Mouse (Mus musculus): ENCODE data around the gene Babam2. TPM values are rescaled to one million over a fixed set of nuclear protein-coding genes. Genes with fewer than 3 reads are reported as not detected.
"Not testable (repeated sequence)": the region's sequence is repeated elsewhere in the genome, so short reads cannot be mapped to it uniquely, and the experiment has no call there.

Babam2 gene
- polyA plus RNA-seq, 1 experiment from 2014 or later = 62.9 TPM

GRCm38 (mm10) chr5:31966741-31967140 lies 269.3 kb downstream of the Babam2 start:
- H3K4me2 ChIP-seq (replicated peaks; ENCODE audit: low read depth, low read length) = no peak overlapping the region
- WGBS = 68% methylated on average over 5 of the region's 5 CpGs
- no peak overlapping the region for H3K9ac ChIP-seq (replicated peaks; ENCODE audit: low read depth, low read length)
- no peaks in the 10 kb centered on the region for H3K36me3 ChIP-seq (ENCODE audit: control insufficient read depth, insufficient read depth, low read length)
- H3K9me3 ChIP-seq (ENCODE audit: control insufficient read depth, low read depth, low read length) = no peaks in the 10 kb centered on the region
- no peaks in the 10 kb centered on the region for H3K4me1 ChIP-seq (ENCODE audit: control insufficient read depth, insufficient read depth, low read length)
- no peak overlapping the region for H3K4me3 ChIP-seq (ENCODE audit: low read depth, low read length)
- H3K27me3 ChIP-seq (ENCODE audit: control insufficient read depth, insufficient read depth, low read length) = no peaks in the 10 kb centered on the region
- H3K27ac ChIP-seq (ENCODE audit: low read length) = no peak overlapping the region
- ATAC-seq (ENCODE audit: insufficient number of reproducible peaks, insufficient read depth, low FRiP score, low read depth) = no peak

GRCm38 (mm10) chr5:31967526-31967925 lies 270.0 kb downstream of the Babam2 start:
- no peak overlapping the region for H3K4me2 ChIP-seq (replicated peaks; ENCODE audit: low read depth, low read length)
- no peaks in the 10 kb centered on the region for H3K4me1 ChIP-seq (ENCODE audit: control insufficient read depth, insufficient read depth, low read length)
- H3K9ac ChIP-seq (replicated peaks; ENCODE audit: low read depth, low read length) = no peak overlapping the region
- peak overlapping the region; percentile 56; the same call in 1 of the 2 replicates for H3K27ac ChIP-seq (ENCODE audit: low read length)
- no peaks in the 10 kb centered on the region for H3K36me3 ChIP-seq (ENCODE audit: control insufficient read depth, insufficient read depth, low read length)
- peak; percentile 51 for ATAC-seq (ENCODE audit: insufficient number of reproducible peaks, insufficient read depth, low FRiP score, low read depth)
- no peaks in the 10 kb centered on the region for H3K27me3 ChIP-seq (ENCODE audit: control insufficient read depth, insufficient read depth, low read length)
- no peak overlapping the region for H3K4me3 ChIP-seq (ENCODE audit: low read depth, low read length)
- no peaks in the 10 kb centered on the region for H3K9me3 ChIP-seq (ENCODE audit: control insufficient read depth, low read depth, low read length)
- WGBS = 72% methylated on average over 4 of the region's 4 CpGs

GRCm38 (mm10) chr5:31968046-31968506 lies 270.6 kb downstream of the Babam2 start:
- H3K4me3 ChIP-seq (ENCODE audit: low read depth, low read length) = no peak overlapping the region
- no peak overlapping the region for H3K4me2 ChIP-seq (replicated peaks; ENCODE audit: low read depth, low read length)
- peak; percentile 88 for ATAC-seq (ENCODE audit: insufficient number of reproducible peaks, insufficient read depth, low FRiP score, low read depth)
- no peaks in the 10 kb centered on the region for H3K36me3 ChIP-seq (ENCODE audit: control insufficient read depth, insufficient read depth, low read length)
- no peaks in the 10 kb centered on the region for H3K4me1 ChIP-seq (ENCODE audit: control insufficient read depth, insufficient read depth, low read length)
- no peaks in the 10 kb centered on the region for H3K9me3 ChIP-seq (ENCODE audit: control insufficient read depth, low read depth, low read length)
- H3K27me3 ChIP-seq (ENCODE audit: control insufficient read depth, insufficient read depth, low read length) = no peaks in the 10 kb centered on the region
- no peak overlapping the region for H3K9ac ChIP-seq (replicated peaks; ENCODE audit: low read depth, low read length)
- H3K27ac ChIP-seq (ENCODE audit: low read length) = peak overlapping the region; percentile 53
- WGBS = 54% methylated on average over 6 of the region's 6 CpGs

GRCm38 (mm10) chr5:31972416-31972815 lies 274.9 kb downstream of the Babam2 start:
- not testable (repeated sequence) for H3K27ac ChIP-seq (ENCODE audit: low read length); H3K27me3 ChIP-seq (ENCODE audit: control insufficient read depth, insufficient read depth, low read length); H3K4me2 ChIP-seq (replicated peaks; ENCODE audit: low read depth, low read length); H3K4me3 ChIP-seq (ENCODE audit: low read depth, low read length); H3K4me1 ChIP-seq (ENCODE audit: control insufficient read depth, insufficient read depth, low read length); H3K9ac ChIP-seq (replicated peaks; ENCODE audit: low read depth, low read length); H3K36me3 ChIP-seq (ENCODE audit: control insufficient read depth, insufficient read depth, low read length); ATAC-seq (ENCODE audit: insufficient number of reproducible peaks, insufficient read depth, low FRiP score, low read depth); H3K9me3 ChIP-seq (ENCODE audit: control insufficient read depth, low read depth, low read length)
- 83% methylated on average over 1 of the region's 1 CpGs for WGBS

GRCm38 (mm10) chr5:31974614-31975168 lies 277.2 kb downstream of the Babam2 start:
- Histone ChIP-seq H3K9me3 (ENCODE audit: control insufficient read depth, low read depth, low read length) (no peaks in the 10 kb centered on the region), H3K36me3 (ENCODE audit: control insufficient read depth, insufficient read depth, low read length) (no peaks in the 10 kb centered on the region), H3K4me1 (ENCODE audit: control insufficient read depth, insufficient read depth, low read length) (no peaks in the 10 kb centered on the region), H3K27ac (ENCODE audit: low read length) (no peak overlapping the region), H3K4me2 (replicated peaks; ENCODE audit: low read depth, low read length) (no peak overlapping the region), H3K27me3 (ENCODE audit: control insufficient read depth, insufficient read depth, low read length) (no peaks in the 10 kb centered on the region), H3K9ac (replicated peaks; ENCODE audit: low read depth, low read length) (no peak overlapping the region), H3K4me3 (ENCODE audit: low read depth, low read length) (no peak overlapping the region)
- no peak for ATAC-seq (ENCODE audit: insufficient number of reproducible peaks, insufficient read depth, low FRiP score, low read depth)
- 45% methylated on average over 3 of the region's 3 CpGs for WGBS

- Histone ChIP-seq H3K9me3 (ENCODE audit: control insufficient read depth, low read depth, low read length) (no peaks in the 10 kb centered on the region), H3K4me1 (ENCODE audit: control insufficient read depth, insufficient read depth, low read length) (no peaks in the 10 kb centered on the region), H3K4me2 (replicated peaks; ENCODE audit: low read depth, low read length) (no peak overlapping the region), H3K4me3 (ENCODE audit: low read depth, low read length) (no peak overlapping the region), H3K27ac (ENCODE audit: low read length) (no peak overlapping the region), H3K9ac (replicated peaks; ENCODE audit: low read depth, low read length) (no peak overlapping the region), H3K36me3 (ENCODE audit: control insufficient read depth, insufficient read depth, low read length) (no peaks in the 10 kb centered on the region), H3K27me3 (ENCODE audit: control insufficient read depth, insufficient read depth, low read length) (no peaks in the 10 kb centered on the region)
- 53% methylated on average over 5 of the region's 5 CpGs for WGBS
- no peak for ATAC-seq (ENCODE audit: insufficient number of reproducible peaks, insufficient read depth, low FRiP score, low read depth)
These were observed 284.6 kb downstream of the Babam2 start for GRCm38 (mm10) chr5:31982061-31982460.

GRCm38 (mm10) chr5:31983161-31983560 lies 285.7 kb downstream of the Babam2 start:
- H3K4me1 ChIP-seq (ENCODE audit: control insufficient read depth, insufficient read depth, low read length) = no peaks in the 10 kb centered on the region; the same call in none of the 2 replicates
- no peak overlapping the region for H3K4me2 ChIP-seq (replicated peaks; ENCODE audit: low read depth, low read length)
- ATAC-seq (ENCODE audit: insufficient number of reproducible peaks, insufficient read depth, low FRiP score, low read depth) = no peak
- WGBS = 91% methylated on average over 7 of the region's 7 CpGs
- no peak overlapping the region for H3K4me3 ChIP-seq (ENCODE audit: low read depth, low read length)
- no peak overlapping the region for H3K9ac ChIP-seq (replicated peaks; ENCODE audit: low read depth, low read length)
- H3K9me3 ChIP-seq (ENCODE audit: control insufficient read depth, low read depth, low read length) = no peaks in the 10 kb centered on the region
- H3K27me3 ChIP-seq (ENCODE audit: control insufficient read depth, insufficient read depth, low read length) = no peaks in the 10 kb centered on the region
- no peak overlapping the region for H3K27ac ChIP-seq (ENCODE audit: low read length)
- H3K36me3 ChIP-seq (ENCODE audit: control insufficient read depth, insufficient read depth, low read length) = no peaks in the 10 kb centered on the region

- H3K9me3 ChIP-seq (ENCODE audit: control insufficient read depth, low read depth, low read length) = no peaks in the 10 kb centered on the region
- H3K27me3 ChIP-seq (ENCODE audit: control insufficient read depth, insufficient read depth, low read length) = no peaks in the 10 kb centered on the region
- no peak overlapping the region for H3K27ac ChIP-seq (ENCODE audit: low read length)
- WGBS = 76% methylated on average over 2 of the region's 2 CpGs
- H3K4me1 ChIP-seq (ENCODE audit: control insufficient read depth, insufficient read depth, low read length) = no peaks in the 10 kb centered on the region; the same call in none of the 2 replicates
- no peak for ATAC-seq (ENCODE audit: insufficient number of reproducible peaks, insufficient read depth, low FRiP score, low read depth)
- no peak overlapping the region for H3K4me3 ChIP-seq (ENCODE audit: low read depth, low read length)
- no peak overlapping the region for H3K4me2 ChIP-seq (replicated peaks; ENCODE audit: low read depth, low read length)
- H3K9ac ChIP-seq (replicated peaks; ENCODE audit: low read depth, low read length) = no peak overlapping the region
- H3K36me3 ChIP-seq (ENCODE audit: control insufficient read depth, insufficient read depth, low read length) = no peaks in the 10 kb centered on the region
These were observed 286.4 kb downstream of the Babam2 start for GRCm38 (mm10) chr5:31983817-31984368.
